Mouse (Mus musculus) hindbrain, embryonic 11.5 days (tissue): Measurements from ENCODE around the gene Tas1r2. TPM values are rescaled to one million over a fixed set of nuclear protein-coding genes. Genes with fewer than 3 reads are reported as not detected.

Experiments
- ATAC-seq: fragments of 200-750 bp; cut with Nextera tagmentation; 2 replicates; pipeline ENCODE4 v1.8.0; 2017; ENCODE audit warnings: mild to moderate bottlenecking, moderate TSS enrichment, moderate library complexity; ENCODE audit not compliant: low FRiP score
- DNase-seq: peaks from one replicate; pipeline ENCODE4 v3.0.0-alpha.2; 2015; ENCODE audit warnings: low spot score
- H3K27ac ChIP-seq: fragments of 300-500 bp; sonication (generic); 2 replicates; pipeline ENCODE4 v1.5.1; 2014; ENCODE audit warnings: mild to moderate bottlenecking, low read depth, low read length
- H3K27me3 ChIP-seq: fragments of 300-500 bp; sonication (generic); 2 replicates; pipeline ENCODE4 v1.6.1; 2014; ENCODE audit warnings: mild to moderate bottlenecking, low read length, moderate library complexity, mixed read lengths; ENCODE audit not compliant: control insufficient read depth, insufficient read depth
- H3K36me3 ChIP-seq: fragments of 300-500 bp; sonication (generic); 2 replicates; pipeline ENCODE4 v1.6.1; 2014; ENCODE audit warnings: mild to moderate bottlenecking, low read length, moderate library complexity, mixed read lengths; ENCODE audit not compliant: control insufficient read depth, insufficient read depth
- H3K4me1 ChIP-seq: fragments of 300-500 bp; sonication (generic); replicated peaks from 2 replicates; pipeline ENCODE4 v1.6.1; 2014; ENCODE audit warnings: low read length, mixed read lengths; ENCODE audit not compliant: control insufficient read depth, insufficient read depth
- H3K4me2 ChIP-seq: fragments of 300-500 bp; sonication (generic); replicated peaks from 2 replicates; pipeline ENCODE4 v1.6.1; 2014; ENCODE audit warnings: mild to moderate bottlenecking, low read depth, low read length
- H3K4me3 ChIP-seq: fragments of 300-500 bp; sonication (generic); 2 replicates; pipeline ENCODE4 v1.5.1; 2014; ENCODE audit warnings: low read depth, low read length
- H3K9ac ChIP-seq: fragments of 300-500 bp; sonication (generic); 2 replicates; pipeline ENCODE4 v1.6.1; 2014; ENCODE audit warnings: low read depth, low read length
- H3K9me3 ChIP-seq: fragments of 300-500 bp; sonication (generic); 2 replicates; pipeline ENCODE4 v1.6.1; 2016; ENCODE audit warnings: low read length; ENCODE audit not compliant: control insufficient read depth
- WGBS: fragments of 180-500 bp; shearing (Covaris S2); extraction: QIAGEN DNeasy Blood & Tissue Kit; methylation state at CpG from one replicate; pipeline ENCODE4 v1.1.7; 2014; 5-methylcytosine and 5-hydroxymethylcytosine counted together
- polyA plus RNA-seq: library from polyadenylated mRNA; unstranded; fragments of >200 nt; fragmentation: Nextera tagmentation; extraction: Ambion mirVana; gene quantifications from 2 replicates; pipeline ENCODE4 v1.2.1, GENCODE M21; 2014

Gene Tas1r2
- not detected in 2 replicates for polyA plus RNA-seq

GRCm38 (mm10) chr4:139653238-139653637 lies at the start of gene Tas1r2:
Gene Tas1r2 (plus strand): TSS chr4:139653538.
- H3K4me2 ChIP-seq = no peak within 1 kb of the TSS
- no peaks in the 10 kb centered on the region for H3K4me1 ChIP-seq
- H3K9ac ChIP-seq = no peak within 1 kb of the TSS
- WGBS = 92% methylated on average over 8 of the region's 8 CpGs
- H3K36me3 ChIP-seq = no peaks in the 10 kb centered on the region
- DNase-seq = no peak
- H3K27ac ChIP-seq = no peak within 1 kb of the TSS
- no peaks in the 10 kb centered on the region for H3K9me3 ChIP-seq
- no peak within 1 kb of the TSS for H3K4me3 ChIP-seq
- ATAC-seq = no peak
- H3K27me3 ChIP-seq = no peaks in the 10 kb centered on the region

- no peak for DNase-seq
- Histone ChIP-seq H3K36me3 (no peaks in the 10 kb centered on the region), H3K4me3 (no peak overlapping the region), H3K9me3 (no peaks in the 10 kb centered on the region), H3K27ac (no peak overlapping the region), H3K4me2 (no peak overlapping the region), H3K27me3 (no peaks in the 10 kb centered on the region), H3K9ac (no peak overlapping the region), H3K4me1 (no peaks in the 10 kb centered on the region)
- no peak for ATAC-seq
- WGBS = 90% methylated on average over 11 of the region's 11 CpGs
Observed at GRCm38 (mm10) chr4:139605216-139605615, 48.1 kb upstream of the Tas1r2 start.

GRCm38 (mm10) chr4:139606732-139607131 lies 46.6 kb upstream of the Tas1r2 start:
- H3K4me1 ChIP-seq = no peaks in the 10 kb centered on the region; the same call in 1 of the 2 replicates
- no peak overlapping the region for H3K4me2 ChIP-seq
- no peak overlapping the region for H3K27ac ChIP-seq
- no peaks in the 10 kb centered on the region for H3K27me3 ChIP-seq
- H3K4me3 ChIP-seq = no peak overlapping the region
- no peak overlapping the region for H3K9ac ChIP-seq
- ATAC-seq (no peak), DNase-seq (no peak)
- no peaks in the 10 kb centered on the region for H3K9me3 ChIP-seq
- no peaks in the 10 kb centered on the region for H3K36me3 ChIP-seq
- 96% methylated on average over 5 of the region's 5 CpGs for WGBS

- WGBS = 75% methylated on average over 4 of the region's 4 CpGs
- no peaks in the 10 kb centered on the region; the same call in none of the 2 replicates for H3K36me3 ChIP-seq
- no peaks in the 10 kb centered on the region for H3K9me3 ChIP-seq
- no peaks in the 10 kb centered on the region; the same call in 1 of the 2 replicates for H3K4me1 ChIP-seq
- ATAC-seq (no peak), DNase-seq (no peak)
- no peaks in the 10 kb centered on the region for H3K27me3 ChIP-seq
- H3K4me3 ChIP-seq = no peak overlapping the region
- H3K9ac ChIP-seq = no peak overlapping the region
- no peak overlapping the region for H3K27ac ChIP-seq
- H3K4me2 ChIP-seq = no peak overlapping the region
Observed at GRCm38 (mm10) chr4:139608975-139609374, 44.4 kb upstream of the Tas1r2 start.

GRCm38 (mm10) chr4:139610954-139611353 lies 42.4 kb upstream of the Tas1r2 start:
- H3K27ac ChIP-seq = no peak overlapping the region
- ATAC-seq = 0 out of 2 replicates have a peak, but pooled peaks have one; percentile 12
- 54% methylated on average over 6 of the region's 6 CpGs for WGBS
- no peak overlapping the region for H3K4me3 ChIP-seq
- H3K36me3 ChIP-seq = no peaks in the 10 kb centered on the region; the same call in none of the 2 replicates
- DNase-seq = no peak
- H3K4me2 ChIP-seq = no peak overlapping the region
- H3K9ac ChIP-seq = no peak overlapping the region
- no peaks in the 10 kb centered on the region for H3K9me3 ChIP-seq
- no peaks in the 10 kb centered on the region for H3K27me3 ChIP-seq
- H3K4me1 ChIP-seq = peaks cover under 1% of the 10 kb centered on the region; the same call in 1 of the 2 replicates

- Histone ChIP-seq H3K9me3 (no peaks in the 10 kb centered on the region), H3K36me3 (no peaks in the 10 kb centered on the region; the same call in none of the 2 replicates), H3K4me3 (no peak overlapping the region), H3K27ac (no peak overlapping the region), H3K27me3 (no peaks in the 10 kb centered on the region), H3K4me2 (no peak overlapping the region; the same call in 1 of the 2 replicates), H3K9ac (no peak overlapping the region), H3K4me1 (peaks cover 2% of the 10 kb centered on the region; the same call in 1 of the 2 replicates)
- 5% methylated on average over 10 of the region's 10 CpGs for WGBS
- peak; percentile 52; the same call in 1 of the 2 replicates for ATAC-seq
- peak; percentile 90 for DNase-seq
Observed at GRCm38 (mm10) chr4:139611542-139611953, 41.8 kb upstream of the Tas1r2 start.

- Histone ChIP-seq H3K27me3 (no peaks in the 10 kb centered on the region), H3K4me2 (no peak overlapping the region), H3K36me3 (no peaks in the 10 kb centered on the region; the same call in none of the 2 replicates), H3K9me3 (no peaks in the 10 kb centered on the region), H3K4me3 (no peak overlapping the region), H3K4me1 (peaks cover 2% of the 10 kb centered on the region; the same call in 1 of the 2 replicates), H3K27ac (no peak overlapping the region), H3K9ac (no peak overlapping the region)
- DNase-seq = no peak
- WGBS = 94% methylated on average over 21 of the region's 21 CpGs
- ATAC-seq = no peak
Observed at GRCm38 (mm10) chr4:139614524-139615260, 38.6 kb upstream of the Tas1r2 start.

GRCm38 (mm10) chr4:139616276-139617000 lies 36.9 kb upstream of the Tas1r2 start:
- ATAC-seq = peak; percentile 77
- H3K27ac ChIP-seq = no peak overlapping the region
- H3K9ac ChIP-seq = peak overlapping the region; percentile 59
- H3K4me1 ChIP-seq = peaks cover 2% of the 10 kb centered on the region; the same call in 1 of the 2 replicates
- no peaks in the 10 kb centered on the region for H3K9me3 ChIP-seq
- H3K4me3 ChIP-seq = peak overlapping the region; percentile 43
- WGBS = 10% methylated on average over 23 of the region's 24 CpGs
- no peaks in the 10 kb centered on the region for H3K27me3 ChIP-seq
- DNase-seq = peak; percentile 48
- peak overlapping the region; percentile 62 for H3K4me2 ChIP-seq
- no peaks in the 10 kb centered on the region; the same call in none of the 2 replicates for H3K36me3 ChIP-seq
